Mouse (Mus musculus) heart, adult 2 months (tissue): Measurements from ENCODE around the gene Mgat5.

ENCODE experiments used
- EP300 ChIP-seq: fragments of 200-500 bp; IDR thresholded peaks from 2 replicates; pipeline ENCODE4 v1.6.1; 2011; ENCODE audit warnings: low read depth, low read length, control low read depth; ENCODE audit not compliant: insufficient read depth
- POLR2A ChIP-seq: fragments of 200-500 bp; IDR thresholded peaks from 2 replicates; pipeline ENCODE4 v1.6.1; 2011; ENCODE audit warnings: mild to moderate bottlenecking, low read depth, low read length, control low read depth; ENCODE audit not compliant: insufficient read depth

- TF ChIP-seq POLR2A (no peak), EP300 (no peak)
Observed at GRCm38 (mm10) chr1:127353408-127353807, 148.6 kb downstream of the Mgat5 start.
